Mouse (Mus musculus) heart, postnatal 0 days (tissue): ENCODE results near the gene Gm49392.

Experiments
- CTCF ChIP-seq: IDR thresholded peaks from 2 replicates; pipeline ENCODE4 v1.5.1; 2016; ENCODE audit warnings: antibody characterized with exemption, control low read depth, low read depth
- EP300 ChIP-seq: IDR thresholded peaks from 2 replicates; pipeline ENCODE4 v1.6.1; 2016; ENCODE audit warnings: antibody characterized with exemption, low read depth

- TF ChIP-seq CTCF (no peak), EP300 (no peak)
Observed at GRCm38 (mm10) chr13:60812768-60813167, 83.9 kb downstream of the Gm49392 start.
